Mouse (Mus musculus) heart, postnatal 0 days (tissue): Measurements from ENCODE around the gene Fndc8. TPM values are rescaled to one million over a fixed set of nuclear protein-coding genes. Genes with fewer than 3 reads are reported as not detected.

Source experiments
- ATAC-seq: fragments of 200-750 bp; cut with Nextera tagmentation; 2 replicates; pipeline ENCODE4 v1.8.0; 2017; ENCODE audit warnings: low read depth, moderate number of reproducible peaks, moderate library complexity; ENCODE audit not compliant: insufficient read depth
- DNase-seq: peaks from one replicate; pipeline ENCODE4 v3.0.0-alpha.2; 2016; ENCODE audit warnings: low spot score
- H3K27ac ChIP-seq: fragments of 300-500 bp; sonication (generic); 2 replicates; pipeline ENCODE4 v1.5.1; 2014; ENCODE audit warnings: low read depth, mild to moderate bottlenecking
- H3K27me3 ChIP-seq: fragments of 300-500 bp; sonication (generic); 2 replicates; pipeline ENCODE4 v1.6.1; 2014; ENCODE audit warnings: low read length, mixed read lengths; ENCODE audit not compliant: control insufficient read depth, insufficient read depth
- H3K36me3 ChIP-seq: fragments of 300-500 bp; sonication (generic); replicated peaks from 2 replicates; pipeline ENCODE4 v1.6.1; 2014; ENCODE audit warnings: low read length, mixed read lengths; ENCODE audit not compliant: control insufficient read depth, insufficient read depth
- H3K4me1 ChIP-seq: fragments of 300-500 bp; sonication (generic); 2 replicates; pipeline ENCODE4 v1.6.1; 2014; ENCODE audit warnings: antibody characterized with exemption; ENCODE audit not compliant: control insufficient read depth, insufficient read depth
- H3K4me2 ChIP-seq: fragments of 300-500 bp; sonication (generic); 2 replicates; pipeline ENCODE4 v1.6.1; 2014; ENCODE audit warnings: low read depth, mild to moderate bottlenecking, low read length, moderate library complexity
- H3K4me3 ChIP-seq: fragments of 300-500 bp; sonication (generic); 2 replicates; pipeline ENCODE4 v1.5.1; 2014; ENCODE audit warnings: low read depth, low read length
- H3K9ac ChIP-seq: fragments of 300-500 bp; sonication (generic); replicated peaks from 2 replicates; pipeline ENCODE4 v1.6.1; 2014; ENCODE audit warnings: low read depth, low read length, mixed read lengths
- H3K9me3 ChIP-seq: fragments of 300-500 bp; sonication (generic); replicated peaks from 2 replicates; pipeline ENCODE4 v1.6.1; 2016; ENCODE audit warnings: low read length; ENCODE audit not compliant: control insufficient read depth
- CTCF ChIP-seq: IDR thresholded peaks from 2 replicates; pipeline ENCODE4 v1.5.1; 2016; ENCODE audit warnings: antibody characterized with exemption, control low read depth, low read depth
- EP300 ChIP-seq: IDR thresholded peaks from 2 replicates; pipeline ENCODE4 v1.6.1; 2016; ENCODE audit warnings: antibody characterized with exemption, low read depth
- WGBS: fragments of 180-500 bp; shearing (Covaris S2); extraction: QIAGEN DNeasy Blood & Tissue Kit; methylation state at CpG from one replicate; pipeline ENCODE4 v1.1.7; 2014; 5-methylcytosine and 5-hydroxymethylcytosine counted together
- polyA plus RNA-seq: library from polyadenylated mRNA; unstranded; fragments of >200 nt; fragmentation: Nextera tagmentation; extraction: Ambion mirVana; gene quantifications from 2 replicates; pipeline ENCODE4 v1.2.1, GENCODE M21; 2015
- total RNA-seq: library from RNA; depleted of rRNA; stranded (reverse); fragments of >200 nt; gene quantifications from 2 replicates; pipeline ENCODE4 v1.2.3, GENCODE M21; 2014; ENCODE audit warnings: low replicate concordance

Fndc8 gene
- total and polyA plus RNA-seq, 2 experiments from 2014 or later: 0.12 TPM; not detected in 1

DNA sequence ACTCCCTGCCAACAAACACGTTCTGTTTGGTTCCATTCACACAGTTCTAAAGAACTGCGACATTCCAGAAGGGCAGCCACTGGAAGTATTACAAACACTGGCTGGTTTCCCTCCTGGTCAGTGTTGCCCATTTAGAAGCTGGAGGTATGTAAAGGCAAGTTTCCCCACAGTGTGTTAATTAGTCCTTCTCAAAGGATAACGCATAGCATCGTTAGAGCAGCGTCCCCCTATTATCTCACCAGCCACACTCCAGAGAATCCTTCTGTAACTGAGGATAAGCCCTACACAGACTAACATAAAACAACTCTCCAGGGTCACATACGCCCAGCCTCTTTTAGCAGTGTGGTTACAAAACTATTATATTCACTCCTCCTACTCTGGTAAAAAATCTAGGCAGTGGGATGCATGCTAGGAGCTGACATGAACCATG, 44.3 kb upstream of the Fndc8 start:
- no peak overlapping the region for H3K4me3 ChIP-seq
- H3K27ac ChIP-seq: no peak overlapping the region
- ATAC-seq (no peak), DNase-seq (peak; percentile 44)
- no peak for TF ChIP-seq CTCF
- TF ChIP-seq EP300: no peak
- no peaks in the 10 kb centered on the region for H3K9me3 ChIP-seq
- H3K36me3 ChIP-seq: no peaks in the 10 kb centered on the region
- no peak overlapping the region for H3K9ac ChIP-seq
- 43% methylated on average over 6 of the region's 6 CpGs for WGBS
- peaks cover 12% of the 10 kb centered on the region; the same call in 1 of the 2 replicates for H3K4me1 ChIP-seq
- H3K27me3 ChIP-seq: no peaks in the 10 kb centered on the region
- no peak overlapping the region for H3K4me2 ChIP-seq

DNA sequence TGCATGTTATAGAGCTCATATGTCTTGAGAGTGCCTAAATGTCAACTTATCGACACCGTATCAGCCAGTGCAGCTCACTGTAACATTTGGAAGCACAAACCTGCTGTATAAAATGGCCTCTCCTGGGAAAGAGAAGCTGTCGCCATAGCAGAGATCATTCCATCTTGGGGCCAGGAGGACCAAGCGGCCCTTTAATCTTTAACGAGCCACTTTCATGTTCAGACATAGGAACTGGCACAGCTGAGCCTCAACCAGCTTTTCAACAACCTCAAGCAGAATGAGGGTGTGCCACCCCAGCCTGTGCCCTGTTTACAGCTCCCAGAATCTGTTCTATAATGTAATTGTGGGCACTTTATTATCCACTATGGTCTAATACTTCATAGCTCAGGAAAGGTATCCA, 41.7 kb upstream of the Fndc8 start:
- Histone ChIP-seq H3K4me1 (peaks cover 9% of the 10 kb centered on the region; the same call in 1 of the 2 replicates), H3K4me2 (no peak overlapping the region), H3K27me3 (no peaks in the 10 kb centered on the region), H3K36me3 (no peaks in the 10 kb centered on the region), H3K9me3 (no peaks in the 10 kb centered on the region), H3K9ac (no peak overlapping the region), H3K4me3 (no peak overlapping the region), H3K27ac (no peak overlapping the region)
- DNase-seq (no peak), ATAC-seq (no peak)
- TF ChIP-seq CTCF (no peak), EP300 (no peak)
- WGBS: 66% methylated on average over 5 of the region's 5 CpGs

DNA sequence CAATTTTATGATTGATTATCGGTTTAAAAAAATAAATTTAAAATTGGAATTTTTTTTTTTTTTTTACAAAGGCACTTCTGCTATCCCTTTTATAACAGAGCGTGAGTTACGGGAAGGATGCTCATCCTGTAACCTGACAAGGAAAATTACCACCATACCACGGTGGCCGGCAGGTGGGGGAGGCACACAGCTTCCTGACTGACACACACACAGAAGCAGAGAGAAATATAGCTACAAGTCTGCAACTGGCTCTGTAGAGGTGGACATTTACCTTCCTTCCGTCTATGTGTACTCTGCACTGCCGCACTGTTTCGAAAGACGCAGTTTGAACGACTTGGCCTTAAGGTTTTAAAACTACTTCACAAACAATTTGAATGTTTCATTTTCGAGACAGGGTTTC, 39.8 kb upstream of the Fndc8 start:
- Histone ChIP-seq H3K4me2 (no peak overlapping the region), H3K9ac (no peak overlapping the region), H3K9me3 (no peaks in the 10 kb centered on the region), H3K4me1 (no peaks in the 10 kb centered on the region), H3K27me3 (no peaks in the 10 kb centered on the region), H3K4me3 (no peak overlapping the region), H3K36me3 (no peaks in the 10 kb centered on the region), H3K27ac (no peak overlapping the region)
- DNase-seq: no peak
- no peak for ATAC-seq
- 84% methylated on average over 11 of the region's 11 CpGs for WGBS
- TF ChIP-seq CTCF (no peak), EP300 (no peak)

DNA sequence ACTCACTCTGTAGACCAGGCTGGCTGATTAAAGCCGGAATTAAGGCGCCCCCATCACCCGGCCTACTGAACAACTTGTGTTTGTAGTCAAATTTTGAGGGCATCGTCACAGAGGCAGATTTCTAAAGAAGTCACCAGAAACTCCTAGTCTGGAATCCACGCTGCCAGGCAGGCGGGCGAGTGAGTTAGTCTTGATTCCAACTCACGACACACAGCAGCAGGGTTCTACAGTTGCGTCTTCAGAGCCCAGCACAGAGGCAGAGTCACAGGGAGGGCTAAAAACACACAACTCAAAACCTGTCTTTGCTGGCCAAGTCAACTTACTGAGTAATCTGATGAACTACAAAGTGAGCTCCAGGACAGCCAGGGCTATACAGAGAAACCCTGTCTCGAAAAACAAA, 39.4 kb upstream of the Fndc8 start:
- Histone ChIP-seq H3K9me3 (no peaks in the 10 kb centered on the region), H3K4me3 (no peak overlapping the region), H3K4me2 (no peak overlapping the region), H3K9ac (no peak overlapping the region), H3K36me3 (no peaks in the 10 kb centered on the region), H3K4me1 (no peaks in the 10 kb centered on the region), H3K27ac (no peak overlapping the region), H3K27me3 (no peaks in the 10 kb centered on the region)
- ATAC-seq: no peak
- TF ChIP-seq CTCF (no peak), EP300 (no peak)
- 86% methylated on average over 10 of the region's 10 CpGs for WGBS
- no peak for DNase-seq

DNA sequence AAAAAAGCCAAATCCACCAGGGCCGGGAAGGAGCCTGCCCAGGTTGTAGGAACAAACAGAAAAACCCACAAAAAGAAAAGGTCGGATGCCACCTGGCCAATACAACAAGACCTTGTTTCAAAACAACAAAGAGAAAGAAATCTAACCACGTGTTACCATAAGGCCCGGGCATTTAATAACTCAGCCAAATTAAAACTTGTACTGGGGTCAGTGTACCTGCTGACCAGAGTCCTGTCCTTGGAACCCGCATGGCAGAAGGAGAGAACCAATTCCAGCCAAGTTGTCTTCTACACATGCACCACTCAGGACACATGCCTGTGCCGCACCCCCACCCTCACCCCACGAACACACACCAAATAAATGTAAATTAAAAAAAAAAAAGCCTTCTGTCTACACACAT, 39.0 kb upstream of the Fndc8 start:
- H3K4me1 ChIP-seq: no peaks in the 10 kb centered on the region
- H3K9ac ChIP-seq: no peak overlapping the region
- no peaks in the 10 kb centered on the region for H3K36me3 ChIP-seq
- no peak overlapping the region for H3K4me2 ChIP-seq
- H3K27ac ChIP-seq: no peak overlapping the region
- H3K4me3 ChIP-seq: no peak overlapping the region
- WGBS: 87% methylated on average over 7 of the region's 7 CpGs
- DNase-seq (no peak), ATAC-seq (no peak)
- H3K9me3 ChIP-seq: no peaks in the 10 kb centered on the region
- no peak for TF ChIP-seq EP300
- no peak for TF ChIP-seq CTCF
- no peaks in the 10 kb centered on the region for H3K27me3 ChIP-seq

DNA sequence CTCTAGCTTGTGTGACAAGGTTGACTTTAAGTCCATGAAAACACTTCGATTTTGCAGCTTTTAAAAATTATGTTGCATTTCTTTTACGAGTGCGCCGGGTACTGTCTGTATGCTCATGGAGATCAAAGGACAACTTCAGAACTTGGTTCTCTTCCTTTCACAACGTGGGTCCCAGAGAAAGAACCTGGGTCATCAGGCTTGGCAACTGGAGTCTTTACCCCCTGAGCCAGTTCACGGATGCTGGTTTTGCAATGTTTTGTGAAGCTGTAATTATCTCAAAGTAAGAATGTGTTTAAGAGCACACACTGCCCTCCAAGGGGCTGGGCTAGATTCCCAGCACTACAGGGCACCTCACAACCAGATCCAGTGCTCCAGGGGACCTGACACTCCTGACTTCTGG, 37.8 kb upstream of the Fndc8 start:
- WGBS: 84% methylated on average over 6 of the region's 6 CpGs
- Histone ChIP-seq H3K9me3 (no peaks in the 10 kb centered on the region), H3K4me3 (no peak overlapping the region), H3K4me2 (no peak overlapping the region), H3K27ac (no peak overlapping the region), H3K36me3 (no peaks in the 10 kb centered on the region), H3K9ac (no peak overlapping the region), H3K4me1 (no peaks in the 10 kb centered on the region), H3K27me3 (no peaks in the 10 kb centered on the region)
- no peak for ATAC-seq
- no peak for DNase-seq
- TF ChIP-seq CTCF: no peak
- TF ChIP-seq EP300: no peak
